Comparison of ENCODE assay signal across 12 mouse cellular contexts in the genomic region with DNA sequence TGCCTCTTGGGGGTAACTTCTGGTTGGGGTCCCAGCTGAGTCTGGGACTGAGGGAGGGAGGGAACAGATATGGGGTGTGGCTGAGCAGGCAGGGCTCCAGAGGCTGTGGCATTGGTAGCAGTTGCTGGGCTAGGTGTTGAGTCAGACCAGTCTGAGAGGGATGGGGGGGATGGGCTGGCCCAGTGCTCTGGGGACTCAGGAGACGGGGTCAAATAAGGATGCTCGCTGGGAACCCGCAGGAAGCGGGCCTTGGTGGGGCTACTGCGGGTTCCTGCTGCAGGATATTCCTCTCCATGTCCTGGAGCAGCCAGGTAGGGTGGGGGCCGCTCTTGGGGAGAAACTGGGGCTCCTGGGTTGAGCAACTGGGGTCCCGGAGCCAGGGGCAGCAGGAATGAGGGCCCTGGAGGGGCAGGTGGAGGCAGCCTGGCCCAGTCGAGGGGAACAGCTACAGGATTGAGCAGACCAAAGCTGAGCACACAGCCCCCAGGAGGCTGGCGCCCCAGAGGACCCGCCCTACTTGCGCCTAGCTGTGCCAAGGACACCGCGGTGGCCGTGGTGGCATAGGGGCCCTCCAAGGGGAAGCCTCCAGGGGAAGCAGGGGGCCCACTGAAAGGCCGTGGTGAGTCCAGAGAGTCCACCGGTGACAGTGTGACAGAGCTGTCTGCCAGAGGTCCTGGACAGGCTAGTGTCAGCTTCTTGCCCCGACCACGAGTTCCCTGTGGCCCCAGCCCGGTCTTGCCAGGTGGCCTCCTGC. TPM values are rescaled to one million over a fixed set of nuclear protein-coding genes. Genes with fewer than 3 reads are reported as not detected.
DNase-seq lines count a peak whose midpoint lies in the region; ATAC-seq and TF ChIP-seq lines count a peak whose summit lies in the region.
"Had no signal": no experiment of that assay in that cellular context is flagged by ENCODE, and none has a peak within 500 bp of the region (broad histone marks: within the 10 kb centered on the region; RNA-seq: fewer than 3 reads in every experiment).

No protein-coding gene starts in this region.

- H3K4me3 ChIP-seq in ES-Bruce4 (ENCODE audit: low read depth, low read length), result peak overlapping the region; percentile 34; the same call in 1 of the 2 replicates
- H3K4me3 ChIP-seq in liver, embryonic 11.5 days (ENCODE audit: low read depth, low read length), result no peak overlapping the region
- H3K4me3 ChIP-seq in forebrain, embryonic 11.5 days (ENCODE audit: low read depth, low read length), result no peak overlapping the region
- H3K4me3 ChIP-seq: heart, embryonic 13.5 days; stomach, embryonic 15.5 days had no signal

- no peak for TF ChIP-seq CTCF in ES-Bruce4 (IDR thresholded peaks at IDR 0.05; ENCODE audit: low read depth, low read length)

- WGBS in liver, embryonic 11.5 days, result 63% methylated on average over 19 of the region's 19 CpGs
- WGBS in forebrain, embryonic 11.5 days, result 82% methylated on average over 18 of the region's 19 CpGs

- no peaks in the 10 kb centered on the region for H3K27me3 ChIP-seq in ES-Bruce4 (ENCODE audit: control insufficient read depth, insufficient read depth, low read length, poor library complexity, severe bottlenecking)
- H3K27me3 ChIP-seq in liver, embryonic 11.5 days (replicated peaks; ENCODE audit: control insufficient read depth, insufficient read depth, low read length), result no peaks in the 10 kb centered on the region
- H3K27me3 ChIP-seq in forebrain, embryonic 11.5 days (ENCODE audit: control insufficient read depth, insufficient read depth, low read length), result no peaks in the 10 kb centered on the region
- H3K27me3 ChIP-seq: stomach, embryonic 15.5 days had no signal

- no peak for TF ChIP-seq EP300 in ES-Bruce4 (IDR thresholded peaks at IDR 0.05; ENCODE audit: insufficient read depth, low read depth, low read length)

- H3K4me1 ChIP-seq in ES-Bruce4 (ENCODE audit: control insufficient read depth, insufficient read depth, low read length), result peaks cover 10% of the 10 kb centered on the region
- peaks cover 30% of the 10 kb centered on the region for H3K4me1 ChIP-seq in liver, embryonic 11.5 days (replicated peaks; ENCODE audit: control insufficient read depth, insufficient read depth, low read length)
- 0 out of 2 replicates have a peak, but pooled peaks cover 2% of the 10 kb centered on the region for H3K4me1 ChIP-seq in forebrain, embryonic 11.5 days (replicated peaks; ENCODE audit: control insufficient read depth, insufficient read depth, low read length)

- H3K27ac ChIP-seq in ES-Bruce4 (ENCODE audit: insufficient read depth, low read length), result no peak overlapping the region
- H3K27ac ChIP-seq in liver, embryonic 11.5 days (ENCODE audit: low read depth, low read length), result no peak overlapping the region
- H3K27ac ChIP-seq in forebrain, embryonic 11.5 days (ENCODE audit: low read depth, low read length), result no peak overlapping the region
- H3K27ac ChIP-seq: heart, embryonic 13.5 days; kidney, postnatal 0 days; stomach, embryonic 15.5 days had no signal

- H3K9ac ChIP-seq in ES-Bruce4 (ENCODE audit: low read depth, poor library complexity, severe bottlenecking), result no peak overlapping the region
- H3K9ac ChIP-seq in liver, embryonic 11.5 days (ENCODE audit: low read depth, low read length), result 0 out of 2 replicates have a peak overlapping the region, but pooled peaks have one; percentile 34
- no peak overlapping the region for H3K9ac ChIP-seq in forebrain, embryonic 11.5 days (ENCODE audit: low read length)
- H3K9ac ChIP-seq: heart, embryonic 13.5 days; stomach, embryonic 15.5 days had no signal

- no peaks in the 10 kb centered on the region for H3K36me3 ChIP-seq in ES-Bruce4 (ENCODE audit: control insufficient read depth, insufficient read depth, low read length, poor library complexity, severe bottlenecking)
- H3K36me3 ChIP-seq in liver, embryonic 11.5 days (ENCODE audit: control insufficient read depth, insufficient read depth, low read length), result peaks cover 4% of the 10 kb centered on the region; the same call in 1 of the 2 replicates
- H3K36me3 ChIP-seq in forebrain, embryonic 11.5 days (ENCODE audit: control insufficient read depth, insufficient read depth, low read length), result peaks cover 13% of the 10 kb centered on the region

- 0 out of 2 replicates have a peak, but pooled peaks have one; percentile 18 for ATAC-seq in liver, embryonic 11.5 days (replicated peaks; ENCODE audit: low FRiP score)
- no peak for ATAC-seq in forebrain, embryonic 11.5 days (replicated peaks; ENCODE audit: low FRiP score)

- H3K9me3 ChIP-seq in ES-Bruce4 (replicated peaks; ENCODE audit: control insufficient read depth, insufficient read depth, low read length, poor library complexity, severe bottlenecking), result no peaks in the 10 kb centered on the region
- no peaks in the 10 kb centered on the region for H3K9me3 ChIP-seq in liver, embryonic 11.5 days (ENCODE audit: control insufficient read depth, low read length)
- no peaks in the 10 kb centered on the region for H3K9me3 ChIP-seq in forebrain, embryonic 11.5 days (ENCODE audit: control insufficient read depth, low read length)
- H3K9me3 ChIP-seq: heart, embryonic 13.5 days; stomach, embryonic 15.5 days had no signal

- H3K4me2 ChIP-seq in liver, embryonic 11.5 days, result no peak overlapping the region
- no peak overlapping the region for H3K4me2 ChIP-seq in forebrain, embryonic 11.5 days (ENCODE audit: low read depth, low read length, severe bottlenecking)
- H3K4me2 ChIP-seq: heart, embryonic 13.5 days; stomach, embryonic 15.5 days had no signal

- peak; percentile 44 to 57 for DNase-seq in heart, adult 18-20 months
- DNase-seq in heart, postnatal 25 days (ENCODE audit: low spot score), result no peak
- peak; percentile 70 to 73 for DNase-seq in adrenal gland, postnatal 36 days
- DNase-seq in liver, embryonic 11.5 days (ENCODE audit: low spot score), result no peak
- DNase-seq in forebrain, embryonic 11.5 days (ENCODE audit: low spot score), result no peak
- no peak for DNase-seq in urinary bladder, postnatal 25 days (ENCODE audit: low spot score)
- DNase-seq in urinary bladder, postnatal 36 days (ENCODE audit: low spot score in 2 of 2), result no peak
- DNase-seq: lung, postnatal 4 days had no signal

- intact Hi-C loops in heart, postnatal 25 days (cut with DNase I), result no loop called here

- no peak for TF ChIP-seq POLR2A in ES-Bruce4 (IDR thresholded peaks at IDR 0.05; ENCODE audit: insufficient read depth, low read length)

RNA-seq across cellular contexts. Expression of gene Notch3, which starts 44.6 kb away (rescaled TPM):
- total RNA-seq in heart, adult 18-20 months (2021), result 10 to 100 TPM; 20.5 to 24.5 TPM
- 10 to 100 TPM; 23.4 to 31.1 TPM for total RNA-seq in heart, postnatal 25 days (2021)
- 75.6 and 83.8 TPM in 2 replicates for polyA plus RNA-seq in ES-Bruce4 (2011; ENCODE audit: insufficient read depth, insufficient read length, low read depth, missing spikeins)
- 10 to 100 TPM in 1 of 2 experiments, 1 to 10 TPM in 1; 8.1 to 13.0 TPM for total RNA-seq in adrenal gland, postnatal 36 days (2021)
- 5.1 and 5.4 TPM in 2 replicates for polyA plus RNA-seq in liver, embryonic 11.5 days (2014; fragmentation: Nextera tagmentation; extraction: Ambion mirVana)
- polyA plus RNA-seq in forebrain, embryonic 11.5 days (2014; fragmentation: Nextera tagmentation; extraction: Ambion mirVana), result 26.8 and 30.2 TPM in 2 replicates

Comparison
In these comparisons a context has a peak if more than half of its experiments do, and no peak if none do; other contexts are left out.
1. DNase-seq: peak in heart, adult 18-20 months (2 of 2) and adrenal gland, postnatal 36 days (2 of 2); none in heart, postnatal 25 days (single experiment), liver, embryonic 11.5 days (single experiment), forebrain, embryonic 11.5 days (single experiment), urinary bladder, postnatal 25 days (single experiment) and urinary bladder, postnatal 36 days (0 of 2).